Mouse (Mus musculus) C2C12 (cell line): Measurements from ENCODE around the gene Sall2.

Experiments
- CEBPB ChIP-seq: IDR thresholded peaks from one replicate; pipeline ENCODE4 v1.6.1; 2011; ENCODE audit warnings: low read depth, mild to moderate bottlenecking, control low read depth, moderate library complexity
- CTCF ChIP-seq: IDR thresholded peaks from one replicate; pipeline ENCODE4 v1.5.1; 2011; ENCODE audit not compliant: control insufficient read depth, insufficient read depth, insufficient read length

- TF ChIP-seq CTCF (no peak), CEBPB (no peak)
Measured at GRCm38 (mm10) chr14:52315283-52315780, 13.2 kb downstream of the Sall2 start.
